Mouse (Mus musculus) right cerebral cortex, adult 2 months (tissue): ENCODE results near the gene Sstr1.
A peak's percentile ranks its signal among the peaks of the same experiment; 100 is the strongest.

Experiments
- DNase-seq, 2 experiments: peaks; one replicate each; pipeline ENCODE4 v3.0.0; 2021 to 2022; ENCODE audit warnings: low spot score in 2 of 2

The Sstr1 gene

GRCm38 (mm10) chr12:58211163-58212071, at the start of gene Sstr1:
TSS of gene Sstr1 (plus strand) at chr12:58211772.
- peak; percentile 19 to 42 for DNase-seq

- DNase-seq = no peak
These were observed 12.8 kb upstream of the Sstr1 start for GRCm38 (mm10) chr12:58198810-58199209.

GRCm38 (mm10) chr12:58201190-58201589, 10.4 kb upstream of the Sstr1 start:
- DNase-seq = no peak

- DNase-seq = no peak
These were observed 3.6 kb upstream of the Sstr1 start for GRCm38 (mm10) chr12:58207956-58208355.

- DNase-seq = peak; percentile 23 to 44
These were observed 820 bp downstream of the Sstr1 start for GRCm38 (mm10) chr12:58212261-58212923.

GRCm38 (mm10) chr12:58212924-58213450, 1.4 kb downstream of the Sstr1 start:
- DNase-seq = peak; percentile 40 to 44

GRCm38 (mm10) chr12:58213451-58214288, 2.1 kb downstream of the Sstr1 start:
- DNase-seq = peak in 1 of 2 experiments; percentile 66

- no peak for DNase-seq
These were observed 2.9 kb downstream of the Sstr1 start for GRCm38 (mm10) chr12:58214289-58215136.

- DNase-seq = no peak
These were observed 4.6 kb downstream of the Sstr1 start for GRCm38 (mm10) chr12:58216218-58216617.

GRCm38 (mm10) chr12:58219078-58219477, 7.5 kb downstream of the Sstr1 start:
- no peak for DNase-seq

- DNase-seq = no peak
These were observed 14.1 kb downstream of the Sstr1 start for GRCm38 (mm10) chr12:58225644-58226043.

GRCm38 (mm10) chr12:58232489-58232888, 20.9 kb downstream of the Sstr1 start:
- no peak for DNase-seq

GRCm38 (mm10) chr12:58251901-58252300, 40.3 kb downstream of the Sstr1 start:
- no peak for DNase-seq
